Mouse (Mus musculus) brain, embryonic 14.5 days (tissue): ENCODE data around the gene Ugt1a2. TPM values are rescaled to one million over a fixed set of nuclear protein-coding genes. Genes with fewer than 3 reads are reported as not detected.

Experiments
- DNase-seq: peaks from one replicate; pipeline ENCODE4 v3.0.0-alpha.2; 2011; ENCODE audit warnings: low read depth
- CTCF ChIP-seq: fragments of 200-500 bp; IDR thresholded peaks from 2 replicates; pipeline ENCODE4 v1.5.1; 2012; ENCODE audit warnings: inconsistent platforms, mild to moderate bottlenecking, moderate library complexity, borderline replicate concordance; ENCODE audit not compliant: insufficient read depth, insufficient read length; ENCODE audit errors: extremely low read depth
- POLR2A ChIP-seq: fragments of 200-500 bp; IDR thresholded peaks from 2 replicates; pipeline ENCODE4 v1.6.1; 2012; ENCODE audit warnings: mild to moderate bottlenecking, inconsistent platforms, borderline replicate concordance; ENCODE audit not compliant: poor library complexity, insufficient read depth, insufficient read length, severe bottlenecking; ENCODE audit errors: extremely low read depth
- polyA plus RNA-seq: library from polyadenylated mRNA; depleted of rRNA; stranded (reverse); fragments of >200 nt; gene quantifications from 2 replicates; pipeline ENCODE4 v1.2.3, GENCODE M21; 2012; rRNA removed

Gene Ugt1a2
- polyA plus RNA-seq, 1 experiment = 0.05 TPM

DNA sequence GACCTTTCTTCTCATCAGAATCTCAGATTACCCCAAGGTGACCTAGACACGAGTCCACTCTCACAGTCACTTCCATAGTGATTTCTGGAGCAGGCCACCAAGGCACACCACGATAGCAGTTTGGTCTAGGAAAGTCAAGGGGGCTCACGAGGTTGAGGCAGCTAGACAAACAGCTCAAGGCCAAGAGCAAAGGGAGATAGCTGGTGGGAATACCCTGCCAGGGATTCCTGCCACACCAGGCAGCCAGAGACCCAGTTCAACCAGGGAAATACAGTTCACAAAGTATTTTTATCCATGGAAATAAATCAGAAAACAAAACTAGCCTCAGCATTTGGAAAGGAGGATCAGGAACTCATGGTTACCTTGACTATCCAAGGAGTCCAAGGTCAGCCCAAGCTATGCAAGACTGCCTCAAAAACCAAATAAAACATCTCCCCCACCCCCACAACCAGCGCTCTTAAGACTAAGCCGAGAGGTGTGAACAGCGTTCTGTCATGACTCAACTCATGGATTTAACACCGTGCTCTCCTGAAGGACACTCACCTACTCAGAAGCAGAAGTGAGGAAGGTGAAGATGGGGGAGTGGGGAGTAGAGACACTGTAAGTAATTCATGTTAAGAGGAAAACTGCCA is 64.0 kb downstream of the Ugt1a2 start:
- no peak for DNase-seq
- TF ChIP-seq CTCF = no peak
- TF ChIP-seq POLR2A = no peak

DNA sequence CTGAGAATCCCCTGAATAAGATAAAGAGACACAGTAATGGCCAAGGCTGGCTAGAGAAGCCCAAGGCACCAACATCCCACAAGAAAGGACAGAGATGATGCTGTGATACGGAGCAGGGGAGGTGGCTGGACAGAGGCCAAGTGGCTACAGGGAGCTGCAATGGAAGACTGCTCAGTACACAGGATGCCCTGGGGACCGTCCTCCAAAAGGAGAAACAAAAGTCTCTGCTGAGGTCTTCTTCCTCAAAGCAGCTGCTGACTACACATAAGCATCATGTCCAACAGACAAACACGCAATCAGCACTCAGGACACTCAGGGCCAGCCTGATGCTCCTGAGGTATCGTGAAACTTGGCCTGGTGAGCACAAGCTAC is 64.5 kb downstream of the Ugt1a2 start:
- no peak for TF ChIP-seq POLR2A
- DNase-seq = no peak

DNA sequence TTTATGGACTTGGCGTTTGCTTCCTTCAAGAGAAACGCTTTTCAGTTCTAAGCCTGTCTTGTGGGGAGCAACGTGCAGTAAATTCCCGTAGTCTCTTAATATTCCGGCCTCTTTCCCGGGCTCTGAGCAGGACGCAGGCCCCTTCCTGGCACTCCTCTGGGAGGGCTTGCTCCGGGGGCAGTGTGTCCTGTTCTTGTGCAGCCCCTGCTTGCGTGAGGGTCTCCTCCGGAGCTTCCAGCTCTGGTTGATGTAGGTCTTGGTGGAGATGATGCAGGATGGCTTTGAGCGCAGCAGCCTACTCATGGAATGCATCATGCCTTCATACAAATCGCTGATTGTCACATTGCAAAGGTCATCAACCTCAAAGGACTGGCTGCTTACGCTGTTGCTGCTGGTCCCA is 65.7 kb downstream of the Ugt1a2 start:
- DNase-seq = no peak
- TF ChIP-seq CTCF (no peak), POLR2A (no peak)

DNA sequence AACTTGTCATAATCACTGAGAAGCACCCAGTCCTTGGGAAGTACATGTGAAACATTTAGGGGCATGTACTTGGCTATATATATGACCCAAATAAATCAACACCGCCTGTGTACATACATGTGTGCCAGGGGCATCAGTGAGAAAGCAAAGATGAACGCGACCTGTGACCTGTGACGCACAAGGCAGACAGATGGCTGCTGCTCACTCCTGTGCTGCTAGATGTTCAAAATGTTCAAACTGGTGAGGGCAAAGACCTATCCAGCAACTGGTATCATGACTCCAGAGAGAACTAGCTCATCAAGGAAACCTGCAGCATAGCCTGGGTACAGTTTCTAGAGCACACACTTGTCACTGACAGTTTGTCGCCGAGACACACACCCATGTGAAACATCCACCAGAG is 67.1 kb downstream of the Ugt1a2 start:
- no peak for TF ChIP-seq POLR2A
- no peak for TF ChIP-seq CTCF
- DNase-seq = no peak

DNA sequence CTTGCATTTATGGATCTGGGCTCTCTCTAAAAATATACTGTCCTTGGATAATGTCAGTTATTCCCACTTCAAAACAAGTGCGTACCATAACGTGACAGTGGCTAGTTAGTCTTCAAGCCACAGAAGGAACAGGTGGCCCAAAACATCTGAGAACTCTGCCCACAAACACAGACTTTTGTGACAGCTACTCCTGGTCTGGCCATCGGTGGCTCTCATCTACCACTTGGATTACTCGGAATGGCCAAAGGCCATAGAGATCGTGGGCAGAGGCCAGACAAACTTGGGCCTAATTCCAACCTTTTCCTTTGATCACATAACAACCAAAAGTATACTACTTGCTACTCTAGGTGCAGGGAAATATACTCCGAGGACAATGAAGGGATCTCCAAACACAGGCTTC is 67.7 kb downstream of the Ugt1a2 start:
- no peak for DNase-seq
- TF ChIP-seq CTCF (no peak), POLR2A (no peak)

Other genes starting within 250 kb of the Ugt1a2 start
- 21.4 and 23.5 TPM in 2 replicates for gene Usp40, start 192.1 kb upstream of the Ugt1a2 start, polyA plus RNA-seq
- not detected in 2 replicates for gene Ugt1a10, start 145.2 kb upstream of the Ugt1a2 start, polyA plus RNA-seq
- not detected in 2 replicates for gene Ugt1a9, start 129.8 kb upstream of the Ugt1a2 start, polyA plus RNA-seq
- gene Ugt1a8, start 112.8 kb upstream of the Ugt1a2 start, polyA plus RNA-seq = not detected in 2 replicates
- gene Ugt1a7c, start 105.5 kb upstream of the Ugt1a2 start, polyA plus RNA-seq = 0.72 and 0.81 TPM in 2 replicates
- gene Ugt1a6b, start 97.3 kb upstream of the Ugt1a2 start, polyA plus RNA-seq = 0.92 and 1.8 TPM in 2 replicates
- 1.5 and 2.0 TPM in 2 replicates for gene Ugt1a6a, start 65.8 kb upstream of the Ugt1a2 start, polyA plus RNA-seq
- gene Ugt1a5, start 34.6 kb upstream of the Ugt1a2 start, polyA plus RNA-seq = 0.04 TPM in 1 of 2 replicates, not detected in the other
- gene Dnajb3, start 5.2 kb downstream of the Ugt1a2 start, polyA plus RNA-seq = 9.8 and 12.6 TPM in 2 replicates
- gene Ugt1a1, start 11.4 kb downstream of the Ugt1a2 start, polyA plus RNA-seq = 0.14 and 0.15 TPM in 2 replicates
- 0.04 and 0.14 TPM in 2 replicates for gene Mroh2a, start 26.4 kb downstream of the Ugt1a2 start, polyA plus RNA-seq
- 140 and 179 TPM in 2 replicates for gene Hjurp, start 77.0 kb downstream of the Ugt1a2 start, polyA plus RNA-seq
- gene Trpm8, start 77.1 kb downstream of the Ugt1a2 start, polyA plus RNA-seq = 0.10 TPM in 2 replicates
- 0.42 and 0.54 TPM in 2 replicates for gene Spp2, start 206.4 kb downstream of the Ugt1a2 start, polyA plus RNA-seq